Mouse (Mus musculus) left cerebral cortex, postnatal 25 days (tissue): Measurements from ENCODE around the gene Bicra. TPM values are rescaled to one million over a fixed set of nuclear protein-coding genes. Genes with fewer than 3 reads are reported as not detected.

Experiments used
- DNase-seq, 2 experiments: peaks; one replicate each; pipeline ENCODE4 v3.0.0; 2022; ENCODE audit warnings: low spot score in 2 of 2, mixed read lengths in 1 of 2
- intact Hi-C: fragments of 180-260 bp; cut with DNase I; formaldehyde crosslinking; loops from one replicate; pipeline ENCODE4 v1.15.1; 2025
- total RNA-seq, 2 experiments: library from RNA; stranded (reverse); gene quantifications; 2 replicates each; pipeline ENCODE4 v1.2.3; 2021

Gene Bicra
- total RNA-seq, 2 experiments from 2014 or later, result 12.6 to 14.3 TPM

GRCm38 (mm10) chr7:16049576-16049915 is 1.8 kb upstream of the Bicra start:
- intact Hi-C loops, result no loop called here
- DNase-seq, result no peak

- peak in 1 of 2 experiments; percentile 44 for DNase-seq
- intact Hi-C loops, result no loop called here
Measured at GRCm38 (mm10) chr7:16048675-16049575, 1.2 kb upstream of the Bicra start.

DNA sequence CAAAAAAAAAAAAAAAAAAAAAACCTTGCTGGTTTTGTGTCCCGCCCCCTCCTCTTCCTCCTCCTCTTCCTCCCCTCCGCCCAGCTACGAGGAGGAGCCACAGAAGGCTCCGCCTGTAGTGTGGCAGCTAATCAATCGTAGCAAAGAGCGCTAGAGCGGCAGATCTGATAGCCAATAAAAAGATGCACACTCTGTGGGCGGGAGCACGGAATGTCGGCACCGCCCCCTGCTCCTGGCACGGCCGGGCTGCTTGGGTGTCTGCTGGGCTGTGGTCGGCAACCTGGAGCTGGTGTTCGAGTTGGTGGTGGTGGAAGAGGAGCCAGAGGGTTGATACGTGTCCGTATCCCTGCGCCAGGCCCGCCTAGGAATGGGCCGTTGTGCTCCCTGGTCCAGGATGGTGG is 443 bp upstream of the Bicra start:
- intact Hi-C loops, result no loop called here
- peak; percentile 99 for DNase-seq

DNA sequence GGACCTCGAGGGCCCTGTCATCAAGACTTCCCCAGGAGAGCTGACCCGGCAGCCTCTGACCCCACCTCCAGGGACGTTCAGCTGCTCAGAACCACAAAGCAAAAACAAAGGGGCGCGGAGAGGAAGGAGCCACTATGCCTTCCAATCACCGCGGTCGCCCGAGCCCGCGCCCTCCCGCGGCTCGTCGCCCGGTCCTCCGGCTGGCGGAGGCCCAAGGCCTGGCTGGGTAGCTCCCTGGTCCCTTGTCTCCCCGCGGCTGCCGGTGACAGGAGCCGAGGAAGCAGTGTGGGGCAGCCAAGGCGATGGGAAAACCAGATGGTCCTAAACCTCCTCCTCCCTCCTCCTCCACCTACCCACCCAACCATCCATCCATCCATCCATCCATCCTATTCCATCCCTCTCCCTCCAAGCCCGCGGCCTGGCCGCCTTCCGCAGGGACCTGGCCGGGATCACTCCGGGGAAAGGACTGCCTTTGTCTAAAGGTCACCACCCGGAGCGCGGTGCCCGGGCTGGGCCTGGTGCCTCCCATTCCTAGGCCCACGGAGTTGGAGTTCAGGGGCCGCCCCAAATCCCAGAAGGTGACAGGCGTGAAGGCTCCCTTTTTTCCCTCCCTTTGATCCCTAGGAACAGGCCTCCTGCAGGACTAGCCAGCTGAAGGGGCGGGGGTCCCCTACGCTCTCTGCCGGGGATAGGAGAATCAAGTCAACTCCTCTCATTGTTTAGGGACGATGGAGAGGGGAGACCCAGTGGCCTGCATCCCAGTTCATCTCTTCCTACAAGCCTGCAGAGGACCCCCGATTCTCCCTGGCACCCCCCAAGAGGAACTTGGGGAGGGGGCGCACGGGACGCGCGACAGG is 1.0 kb downstream of the Bicra start:
- DNase-seq, result peak; percentile 77
- intact Hi-C loops, result loop anchor here (1.0 to 2.0 kb wide), 2 partner anchors 18 to 44 kb away; no protein-coding TSS in a partner anchor

DNA sequence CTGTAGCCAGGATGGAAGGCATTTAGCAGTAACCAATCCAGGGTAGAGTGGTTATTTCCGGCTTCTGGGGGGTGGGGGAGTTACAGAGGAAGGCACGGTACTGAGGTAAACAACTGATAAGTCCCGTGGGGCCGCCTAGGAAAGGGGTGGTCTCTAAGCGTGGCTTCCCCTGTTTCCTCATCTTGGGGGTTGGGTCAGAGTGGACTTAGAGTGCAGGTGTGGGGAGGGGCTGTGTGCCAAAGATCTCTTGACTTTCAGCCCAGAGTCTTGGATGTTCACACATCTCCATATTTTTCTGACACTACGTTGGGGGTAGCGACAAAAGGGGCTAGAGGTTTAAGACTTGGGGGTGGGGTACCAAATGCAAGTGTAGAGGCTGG is 1.6 kb downstream of the Bicra start:
- DNase-seq, result no peak
- intact Hi-C loops, result loop anchor here (1.0 to 2.0 kb wide), 2 partner anchors 18 to 43 kb away; no protein-coding TSS in a partner anchor

DNA sequence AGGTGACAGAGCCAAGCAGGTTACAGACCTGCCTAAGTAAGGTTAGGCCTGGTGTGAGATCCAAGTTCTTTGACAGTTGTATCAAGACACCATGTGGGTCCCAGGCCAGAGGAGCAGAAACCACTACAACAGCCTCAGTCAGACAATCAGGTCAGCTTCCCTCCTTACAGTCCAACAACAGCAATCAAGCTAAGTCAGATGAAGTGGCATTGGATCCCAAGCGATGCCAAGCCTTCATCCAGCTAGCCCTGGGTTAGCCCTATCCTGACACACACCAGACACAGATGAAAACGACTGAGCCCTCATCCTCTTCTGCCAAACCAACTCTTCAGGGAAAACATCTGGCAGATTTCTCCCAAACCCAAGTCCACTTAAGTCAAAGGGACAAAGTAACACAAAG is 2.2 kb downstream of the Bicra start:
- intact Hi-C loops, result no loop called here
- no peak for DNase-seq

- intact Hi-C loops, result no loop called here
- no peak for DNase-seq
Measured at GRCm38 (mm10) chr7:16044531-16044930, 3.2 kb downstream of the Bicra start.

- DNase-seq, result no peak
- intact Hi-C loops, result no loop called here
Measured at GRCm38 (mm10) chr7:16043861-16044435, 3.8 kb downstream of the Bicra start.

GRCm38 (mm10) chr7:16042850-16043775 is 4.6 kb downstream of the Bicra start:
- no peak for DNase-seq
- intact Hi-C loops, result no loop called here

DNA sequence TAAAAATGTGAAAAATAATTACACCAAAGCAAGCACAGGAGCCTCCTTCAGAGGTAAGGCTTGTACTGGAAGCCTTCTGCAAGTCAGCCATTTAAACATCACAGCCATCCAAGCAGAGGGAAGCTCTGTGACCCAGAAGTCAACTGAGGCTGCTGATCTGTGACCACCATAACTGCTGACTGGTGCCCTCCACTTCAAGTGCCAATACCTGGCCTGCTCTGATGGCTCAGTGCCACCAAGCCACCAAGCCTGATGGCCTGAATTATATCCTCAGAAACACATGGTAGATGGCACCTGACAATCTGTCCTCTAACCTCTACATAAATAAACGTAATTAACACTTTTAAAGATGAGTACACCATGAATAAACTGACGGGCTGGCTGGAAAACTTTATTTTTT is 6.5 kb downstream of the Bicra start:
- no peak for DNase-seq
- intact Hi-C loops, result no loop called here

GRCm38 (mm10) chr7:16039363-16039762 is 8.4 kb downstream of the Bicra start:
- intact Hi-C loops, result no loop called here
- peak in 1 of 2 experiments; percentile 40 for DNase-seq

- DNase-seq, result no peak
- intact Hi-C loops, result no loop called here
Measured at GRCm38 (mm10) chr7:16036972-16037371, 10.7 kb downstream of the Bicra start.

- no peak for DNase-seq
- intact Hi-C loops, result no loop called here
Measured at GRCm38 (mm10) chr7:16033580-16034461, 13.9 kb downstream of the Bicra start.

- DNase-seq, result no peak
- intact Hi-C loops, result no loop called here
Measured at GRCm38 (mm10) chr7:16033059-16033458, 14.7 kb downstream of the Bicra start.

GRCm38 (mm10) chr7:16031072-16031471 is 16.6 kb downstream of the Bicra start:
- DNase-seq, result no peak
- intact Hi-C loops, result no loop called here

- intact Hi-C loops, result loop anchor here (1.0 kb wide), 1 partner anchor 18 kb away; no protein-coding TSS in a partner anchor
Measured at GRCm38 (mm10) chr7:16028102-16028927, 19.4 kb downstream of the Bicra start.

GRCm38 (mm10) chr7:16024603-16025222 is 23.0 kb downstream of the Bicra start:
- intact Hi-C loops, result no loop called here
- no peak for DNase-seq

More at GRCm38 (mm10) chr7:16028102-16028927, 19.4 kb downstream of the Bicra start:
- DNase-seq, result peak; percentile 54 to 90
